Mouse (Mus musculus): Measurements from ENCODE around the gene Sbk1. TPM values are rescaled to one million over a fixed set of nuclear protein-coding genes. Genes with fewer than 3 reads are reported as not detected.

The Sbk1 gene
- total RNA-seq, 2 experiments from 2014 or later, result 35.2 to 38.0 TPM

DNA sequence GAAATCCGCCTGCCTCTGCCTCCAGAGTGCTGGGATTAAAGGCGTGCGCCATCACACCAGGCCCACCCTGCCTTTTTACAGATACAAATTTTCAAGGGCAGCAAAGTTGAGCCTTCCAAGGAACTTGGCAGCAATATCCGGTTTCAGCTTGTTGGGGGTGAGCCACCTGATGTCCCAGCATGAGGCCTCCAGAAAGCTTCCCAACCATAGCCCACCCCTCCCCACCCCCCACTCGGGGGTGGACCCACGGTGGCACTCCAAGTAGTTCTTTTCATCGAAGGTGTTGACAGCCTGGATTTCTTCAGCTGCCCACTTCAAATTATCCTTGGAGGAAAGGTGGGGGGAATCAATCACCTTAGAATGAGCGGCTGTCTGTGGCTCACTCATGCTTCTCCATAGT, 66.5 kb downstream of the Sbk1 start:
- DNase-seq, result no peak

GRCm38 (mm10) chr7:126339521-126339971, 67.1 kb downstream of the Sbk1 start:
- no peak for DNase-seq

DNA sequence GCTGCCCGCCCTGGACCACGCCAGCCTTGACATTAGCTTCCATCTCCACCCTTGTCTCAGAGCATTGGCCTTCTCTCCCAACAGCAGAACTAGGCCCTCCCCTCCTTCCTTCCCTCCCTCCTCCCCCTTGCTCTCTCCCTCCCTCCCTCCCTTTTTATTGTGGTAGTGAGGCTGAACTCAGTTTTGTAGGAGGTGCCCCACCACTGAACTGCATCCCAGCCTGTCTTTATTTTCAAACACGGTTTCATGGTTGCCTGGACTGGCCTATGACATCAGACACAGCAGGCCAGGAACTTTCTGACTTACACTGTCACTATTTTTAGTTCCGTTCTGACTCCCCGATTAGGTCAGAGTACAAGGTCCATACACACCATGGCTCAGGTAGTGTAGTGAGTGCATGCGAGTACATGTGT, 67.8 kb downstream of the Sbk1 start:
- DNase-seq, result no peak

- no peak for DNase-seq
Observed at GRCm38 (mm10) chr7:126340896-126341295, 68.5 kb downstream of the Sbk1 start.

Other genes starting within 250 kb of the Sbk1 start
- gene Gsg1l, start 190.2 kb upstream of the Sbk1 start, total RNA-seq (2021), result under 1 TPM; 0.21 to 0.68 TPM
- gene Xpo6, start 72.1 kb upstream of the Sbk1 start, total RNA-seq (2021), result 10 to 100 TPM; 24.5 to 39.1 TPM
- gene Lat, start 97.0 kb downstream of the Sbk1 start, total RNA-seq (2021), result 1 to 10 TPM in 1 of 2 experiments, under 1 TPM in 1; 0.42 to 1.1 TPM
- gene Spns1, start 104.8 kb downstream of the Sbk1 start, total RNA-seq (2021), result 10 to 100 TPM; 25.1 to 28.0 TPM
- 1 to 10 TPM; 3.1 to 3.2 TPM for gene Nfatc2ip, start 124.1 kb downstream of the Sbk1 start, total RNA-seq (2021)
- under 1 TPM; 0.35 to 0.72 TPM for gene Cd19, start 142.3 kb downstream of the Sbk1 start, total RNA-seq (2021)
- 10 to 100 TPM; 11.4 to 15.2 TPM for gene Rabep2, start 156.1 kb downstream of the Sbk1 start, total RNA-seq (2021)
- over 10,000 TPM; 11,325 to 12,607 TPM for gene Atp2a1, start 190.5 kb downstream of the Sbk1 start, total RNA-seq (2021)
- gene Sh2b1, start 202.8 kb downstream of the Sbk1 start, total RNA-seq (2021), result 10 to 100 TPM; 52.0 to 53.7 TPM
- 100 to 1,000 TPM in 1 of 2 experiments, 10 to 100 TPM in 1; 99.0 to 114 TPM for gene Tufm, start 214.7 kb downstream of the Sbk1 start, total RNA-seq (2021)
- gene Atxn2l, start 230.8 kb downstream of the Sbk1 start, total RNA-seq (2021), result 10 to 100 TPM; 33.6 to 45.6 TPM